ENCODE assay signal across 8 mouse cellular contexts in the genomic region with DNA sequence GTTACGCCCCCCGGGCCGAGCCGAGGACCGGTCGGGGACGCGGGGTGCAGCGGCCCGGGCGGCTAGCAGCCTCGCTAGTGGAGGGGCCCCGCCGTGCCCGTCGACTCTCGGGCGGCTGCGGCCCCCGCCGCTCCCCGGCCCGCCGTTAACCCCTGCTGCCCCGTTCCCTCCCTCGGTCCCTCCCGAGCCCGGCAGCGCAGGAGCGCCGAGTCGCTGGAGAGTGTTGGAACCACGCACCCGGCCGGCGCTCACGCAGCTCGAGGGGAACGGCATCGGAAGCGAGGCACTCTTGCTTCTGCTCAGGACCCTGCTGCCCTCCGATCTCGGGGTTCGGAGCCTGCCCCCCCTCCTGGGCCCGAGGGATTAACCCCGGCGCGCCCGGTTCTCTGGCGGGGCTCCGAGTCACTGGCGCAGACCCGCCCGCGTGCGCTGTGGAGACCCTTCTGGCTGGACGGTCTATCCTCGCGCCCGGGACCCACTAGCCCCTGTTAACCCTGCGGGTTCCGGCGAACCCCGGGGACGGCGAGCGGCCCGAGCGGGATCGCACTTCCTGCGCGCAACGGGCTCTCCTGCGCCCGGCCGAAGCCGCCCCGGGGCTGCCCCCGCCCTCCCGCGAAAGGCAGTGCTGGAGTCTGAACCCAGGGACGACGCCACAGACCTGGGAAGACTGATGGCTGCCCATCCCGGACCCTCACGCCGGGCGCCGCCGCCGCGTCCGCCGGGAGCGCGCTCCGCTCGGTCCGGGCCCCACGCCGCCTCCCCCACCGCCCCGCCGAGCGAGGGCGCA. TPM values are rescaled to one million over a fixed set of nuclear protein-coding genes. Genes with fewer than 3 reads are reported as not detected.
DNase-seq lines count a peak whose midpoint lies in the region; ATAC-seq and TF ChIP-seq lines count a peak whose summit lies in the region.

No protein-coding gene starts in this region.

- H3K9me3 ChIP-seq in kidney, embryonic 14.5 days (ENCODE audit: control insufficient read depth, low read length): no peaks in the 10 kb centered on the region
- no peaks in the 10 kb centered on the region for H3K9me3 ChIP-seq in hindbrain, embryonic 11.5 days (ENCODE audit: control insufficient read depth, low read length)
- no peaks in the 10 kb centered on the region for H3K9me3 ChIP-seq in midbrain, embryonic 13.5 days

- H3K27me3 ChIP-seq in kidney, embryonic 14.5 days (ENCODE audit: control insufficient read depth, insufficient read depth, low read length): peaks cover 70% of the 10 kb centered on the region
- peaks cover 48% of the 10 kb centered on the region for H3K27me3 ChIP-seq in hindbrain, embryonic 11.5 days (ENCODE audit: control insufficient read depth, insufficient read depth, low read length)
- peaks cover 77% of the 10 kb centered on the region for H3K27me3 ChIP-seq in midbrain, embryonic 13.5 days

- peaks cover 7% of the 10 kb centered on the region; the same call in 1 of the 2 replicates for H3K4me1 ChIP-seq in kidney, embryonic 14.5 days (ENCODE audit: control insufficient read depth, insufficient read depth, low read length)
- H3K4me1 ChIP-seq in cortical plate, adult 2 months (ENCODE audit: control insufficient read depth, insufficient read depth, low read length): peaks cover 2% of the 10 kb centered on the region; the same call in 1 of the 2 replicates
- H3K4me1 ChIP-seq in hindbrain, embryonic 11.5 days (replicated peaks; ENCODE audit: control insufficient read depth, insufficient read depth, low read length): peaks cover 10% of the 10 kb centered on the region; the same call in 1 of the 2 replicates
- H3K4me1 ChIP-seq in midbrain, embryonic 13.5 days (replicated peaks): peaks cover 31% of the 10 kb centered on the region

- no peaks in the 10 kb centered on the region for H3K36me3 ChIP-seq in kidney, embryonic 14.5 days (ENCODE audit: control insufficient read depth, insufficient read depth, low read length)
- H3K36me3 ChIP-seq in hindbrain, embryonic 11.5 days (ENCODE audit: control insufficient read depth, insufficient read depth, low read length): no peaks in the 10 kb centered on the region
- H3K36me3 ChIP-seq in midbrain, embryonic 13.5 days: no peaks in the 10 kb centered on the region

- peak overlapping the region; percentile 58 for H3K9ac ChIP-seq in kidney, embryonic 14.5 days (ENCODE audit: low read depth, low read length)
- peak overlapping the region; percentile 57 for H3K9ac ChIP-seq in hindbrain, embryonic 11.5 days (ENCODE audit: low read depth, low read length)
- H3K9ac ChIP-seq in midbrain, embryonic 13.5 days (replicated peaks): peak overlapping the region; percentile 65

- H3K4me3 ChIP-seq in kidney, embryonic 14.5 days (ENCODE audit: low read length): peak overlapping the region; percentile 53
- H3K4me3 ChIP-seq in cortical plate, adult 2 months (ENCODE audit: insufficient read depth, low read length): peak overlapping the region; percentile 39
- H3K4me3 ChIP-seq in hindbrain, embryonic 11.5 days (ENCODE audit: low read depth, low read length): peak overlapping the region; percentile 53
- H3K4me3 ChIP-seq in midbrain, embryonic 13.5 days (replicated peaks): peak overlapping the region; percentile 50

- WGBS in kidney, embryonic 14.5 days: under 1% methylated on average over 56 of the region's 105 CpGs
- WGBS in hindbrain, embryonic 11.5 days: under 1% methylated on average over 69 of the region's 105 CpGs
- WGBS in midbrain, embryonic 13.5 days: under 1% methylated on average over 98 of the region's 105 CpGs

- no peak overlapping the region for H3K27ac ChIP-seq in kidney, embryonic 14.5 days (ENCODE audit: low read depth, low read length)
- no peak overlapping the region for H3K27ac ChIP-seq in cortical plate, adult 2 months (ENCODE audit: insufficient read depth, low read length)
- no peak overlapping the region for H3K27ac ChIP-seq in hindbrain, embryonic 11.5 days (ENCODE audit: low read depth, low read length)
- no peak overlapping the region for H3K27ac ChIP-seq in midbrain, embryonic 13.5 days

- ATAC-seq in kidney, embryonic 14.5 days (ENCODE audit: low FRiP score, low TSS enrichment): peak; percentile 19
- peak; percentile 34; the same call in 1 of the 2 replicates for ATAC-seq in hindbrain, embryonic 11.5 days (ENCODE audit: low FRiP score)
- ATAC-seq in midbrain, embryonic 13.5 days: peak; percentile 18; the same call in 1 of the 2 replicates

- no peak for TF ChIP-seq POLR2A in cortical plate, adult 2 months (IDR thresholded peaks at IDR 0.05; ENCODE audit: extremely low read depth, insufficient read depth, low read length)

- peak overlapping the region; percentile 95 for H3K4me2 ChIP-seq in kidney, embryonic 14.5 days (replicated peaks; ENCODE audit: low read depth, low read length)
- H3K4me2 ChIP-seq in hindbrain, embryonic 11.5 days (replicated peaks; ENCODE audit: low read depth, low read length): peak overlapping the region; percentile 93
- peak overlapping the region; percentile 88 for H3K4me2 ChIP-seq in midbrain, embryonic 13.5 days (replicated peaks)

- TF ChIP-seq CTCF in cortical plate, adult 2 months (IDR thresholded peaks at IDR 0.05; ENCODE audit: extremely low read depth, insufficient read depth, low read length): no peak

- no peak for DNase-seq in kidney, postnatal 25 days
- DNase-seq in hindbrain, embryonic 11.5 days (ENCODE audit: low spot score): peak; percentile 59
- DNase-seq in ovary, adult 18-20 months (ENCODE audit: low spot score): no peak
- DNase-seq in spleen, postnatal 36 days (ENCODE audit: low spot score in 2 of 2): no peak
- no peak for DNase-seq in frontal cortex, postnatal 25 days (ENCODE audit: low spot score in 2 of 2)

RNA-seq across cellular contexts. Expression of a gene that starts 14.8 kb away (rescaled TPM):
- 5.7 and 6.2 TPM in 2 replicates for polyA plus RNA-seq in kidney, embryonic 14.5 days (2014; fragmentation: Nextera tagmentation; extraction: Ambion mirVana)
- 158 and 165 TPM in 2 replicates for polyA plus RNA-seq in cortical plate, adult 2 months (2012; rRNA removed)
- 13.0 and 16.1 TPM in 2 replicates for polyA plus RNA-seq in hindbrain, embryonic 11.5 days (2014; fragmentation: Nextera tagmentation; extraction: Ambion mirVana)
- 15.3 and 16.2 TPM in 2 replicates for polyA plus RNA-seq in midbrain, embryonic 13.5 days (2015; fragmentation: Nextera tagmentation; extraction: Ambion mirVana)
